Mouse (Mus musculus) adipocyte (in vitro differentiated cells): ENCODE data around the gene Nek10.
"Not testable (repeated sequence)": the region's sequence is repeated elsewhere in the genome, so short reads cannot be mapped to it uniquely, and the experiment has no call there.

ENCODE experiments used
- DNase-seq: peaks from one replicate; pipeline ENCODE4 v3.0.0-alpha.2; 2016; ENCODE audit warnings: low spot score

The Nek10 gene

GRCm38 (mm10) chr14:14803115-14803514 is at the start of gene Nek10:
TSS of gene Nek10 (plus strand) at chr14:14803415.
- not testable (repeated sequence) for DNase-seq

- DNase-seq, result no peak
Observed at GRCm38 (mm10) chr14:14781169-14781568, 22.0 kb upstream of the Nek10 start.

GRCm38 (mm10) chr14:14784223-14784622 is 19.0 kb upstream of the Nek10 start:
- no peak for DNase-seq

- no peak for DNase-seq
Observed at GRCm38 (mm10) chr14:14786979-14787378, 16.2 kb upstream of the Nek10 start.

GRCm38 (mm10) chr14:14789840-14790470 is 13.3 kb upstream of the Nek10 start:
- no peak for DNase-seq

- no peak for DNase-seq
Observed at GRCm38 (mm10) chr14:14799861-14800260, 3.4 kb upstream of the Nek10 start.

GRCm38 (mm10) chr14:14800332-14800731 is 2.9 kb upstream of the Nek10 start:
- no peak for DNase-seq

GRCm38 (mm10) chr14:14800810-14801209 is 2.4 kb upstream of the Nek10 start:
- DNase-seq, result no peak

- no peak for DNase-seq
Observed at GRCm38 (mm10) chr14:14803921-14804517, 804 bp downstream of the Nek10 start.

- DNase-seq, result no peak
Observed at GRCm38 (mm10) chr14:14804518-14805212, 1.4 kb downstream of the Nek10 start.

GRCm38 (mm10) chr14:14832520-14833240 is 29.5 kb downstream of the Nek10 start:
- DNase-seq, result peak; percentile 83

GRCm38 (mm10) chr14:14833498-14833897 is 30.3 kb downstream of the Nek10 start:
- peak; percentile 6 for DNase-seq

GRCm38 (mm10) chr14:14834266-14834665 is 31.1 kb downstream of the Nek10 start:
- DNase-seq, result no peak

GRCm38 (mm10) chr14:14837627-14838026 is 34.4 kb downstream of the Nek10 start:
- DNase-seq, result no peak

GRCm38 (mm10) chr14:14838109-14838508 is 34.9 kb downstream of the Nek10 start:
- DNase-seq, result peak; percentile 75

- peak; percentile 16 for DNase-seq
Observed at GRCm38 (mm10) chr14:14842734-14843530, 39.7 kb downstream of the Nek10 start.

- no peak for DNase-seq
Observed at GRCm38 (mm10) chr14:14852838-14853237, 49.6 kb downstream of the Nek10 start.

GRCm38 (mm10) chr14:14860331-14860730 is 57.1 kb downstream of the Nek10 start:
- no peak for DNase-seq

GRCm38 (mm10) chr14:14863690-14864356 is 60.6 kb downstream of the Nek10 start:
- DNase-seq, result peak; percentile 93

GRCm38 (mm10) chr14:14869239-14869638 is 66.0 kb downstream of the Nek10 start:
- no peak for DNase-seq

GRCm38 (mm10) chr14:14870059-14870458 is 66.8 kb downstream of the Nek10 start:
- no peak for DNase-seq
